Mouse (Mus musculus) liver, embryonic 11.5 days (tissue): ENCODE measurements around the gene Slc25a51. TPM values are rescaled to one million over a fixed set of nuclear protein-coding genes. Genes with fewer than 3 reads are reported as not detected.

ENCODE experiments used
- ATAC-seq: fragments of 200-750 bp; cut with Nextera tagmentation; replicated peaks from 2 replicates; pipeline ENCODE4 v1.8.0; 2017; ENCODE audit warnings: moderate number of reproducible peaks, mild to moderate bottlenecking, moderate TSS enrichment, moderate library complexity; ENCODE audit not compliant: low FRiP score
- DNase-seq: peaks from one replicate; pipeline ENCODE4 v3.0.0-alpha.2; 2017; ENCODE audit warnings: low spot score
- H3K27ac ChIP-seq: fragments of 300-500 bp; sonication (generic); 2 replicates; pipeline ENCODE4 v1.5.1; 2014; ENCODE audit warnings: mild to moderate bottlenecking, low read depth, low read length, control low read depth
- H3K27me3 ChIP-seq: fragments of 300-500 bp; sonication (generic); replicated peaks from 2 replicates; pipeline ENCODE4 v1.6.1; 2014; ENCODE audit warnings: low read length, mixed read lengths; ENCODE audit not compliant: control insufficient read depth, insufficient read depth
- H3K36me3 ChIP-seq: fragments of 300-500 bp; sonication (generic); 2 replicates; pipeline ENCODE4 v1.6.1; 2014; ENCODE audit warnings: mild to moderate bottlenecking, low read length, moderate library complexity, mixed read lengths; ENCODE audit not compliant: control insufficient read depth, insufficient read depth
- H3K4me1 ChIP-seq: fragments of 300-500 bp; sonication (generic); replicated peaks from 2 replicates; pipeline ENCODE4 v1.6.1; 2014; ENCODE audit warnings: low read length, mixed read lengths; ENCODE audit not compliant: control insufficient read depth, insufficient read depth
- H3K4me2 ChIP-seq: fragments of 300-500 bp; sonication (generic); 2 replicates; pipeline ENCODE4 v1.6.1; 2014; ENCODE audit warnings: mild to moderate bottlenecking, control low read depth, moderate library complexity
- H3K4me3 ChIP-seq: fragments of 300-500 bp; sonication (generic); 2 replicates; pipeline ENCODE4 v1.5.1; 2014; ENCODE audit warnings: low read depth, low read length, control low read depth
- H3K9ac ChIP-seq: fragments of 300-500 bp; sonication (generic); 2 replicates; pipeline ENCODE4 v1.6.1; 2014; ENCODE audit warnings: low read depth, low read length, control low read depth
- H3K9me3 ChIP-seq: fragments of 300-500 bp; sonication (generic); 2 replicates; pipeline ENCODE4 v1.6.1; 2016; ENCODE audit warnings: low read length, inconsistent platforms, mixed read lengths; ENCODE audit not compliant: control insufficient read depth
- WGBS: fragments of 180-500 bp; shearing (Covaris S2); extraction: QIAGEN DNeasy Blood & Tissue Kit; methylation state at CpG from one replicate; pipeline ENCODE4 v1.1.7; 2014; 5-methylcytosine and 5-hydroxymethylcytosine counted together
- polyA plus RNA-seq: library from polyadenylated mRNA; unstranded; fragments of >200 nt; fragmentation: Nextera tagmentation; extraction: Ambion mirVana; gene quantifications from 2 replicates; pipeline ENCODE4 v1.2.1, GENCODE M21; 2014

Gene Slc25a51
- polyA plus RNA-seq: 81.6 and 83.1 TPM in 2 replicates

GRCm38 (mm10) chr4:45408427-45409132 is at the start of gene Slc25a51:
Slc25a51 (minus strand) TSS chr4:45408766.
- under 1% methylated on average over 60 of the region's 67 CpGs for WGBS
- Histone ChIP-seq H3K27me3 (peaks cover 6% of the 10 kb centered on the region), H3K27ac (peak within 1 kb of the TSS; percentile 91), H3K9me3 (no peaks in the 10 kb centered on the region), H3K4me1 (peaks cover 20% of the 10 kb centered on the region), H3K36me3 (peaks cover 7% of the 10 kb centered on the region), H3K9ac (peak within 1 kb of the TSS; percentile 95), H3K4me3 (peak within 1 kb of the TSS; percentile 97), H3K4me2 (peak within 1 kb of the TSS; percentile 99)
- peak; percentile 94 for DNase-seq
- peak; percentile 93 for ATAC-seq

DNA sequence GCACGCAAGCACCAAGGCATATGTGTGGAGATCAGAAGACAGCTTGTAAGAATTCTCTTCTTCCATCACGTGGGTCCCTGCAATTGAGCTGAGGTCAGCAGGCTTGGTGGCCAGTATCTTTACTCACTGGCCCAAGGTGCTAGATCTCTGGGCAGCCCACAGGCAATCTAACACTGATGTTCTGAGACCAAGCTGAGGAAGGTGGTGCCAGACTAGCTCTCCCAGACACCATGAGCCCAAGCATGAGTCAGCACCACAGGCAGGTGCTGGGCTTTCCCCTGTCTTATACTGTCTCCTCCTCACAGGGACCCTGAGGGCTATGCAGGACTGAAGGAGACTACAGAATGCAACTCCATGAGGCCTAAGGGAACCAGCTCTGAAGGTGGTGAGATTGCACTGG is 49.0 kb upstream of the Slc25a51 start:
- no peak overlapping the region for H3K4me2 ChIP-seq
- no peak for ATAC-seq
- no peak overlapping the region for H3K27ac ChIP-seq
- no peak overlapping the region for H3K9ac ChIP-seq
- DNase-seq: no peak
- H3K27me3 ChIP-seq: no peaks in the 10 kb centered on the region
- H3K4me3 ChIP-seq: no peak overlapping the region
- H3K36me3 ChIP-seq: peaks cover 5% of the 10 kb centered on the region; the same call in 1 of the 2 replicates
- peaks cover 17% of the 10 kb centered on the region for H3K4me1 ChIP-seq
- WGBS: 87% methylated on average over 2 of the region's 2 CpGs
- H3K9me3 ChIP-seq: no peaks in the 10 kb centered on the region

- no peak for DNase-seq
- Histone ChIP-seq H3K4me1 (peaks cover 13% of the 10 kb centered on the region), H3K27ac (no peak overlapping the region), H3K27me3 (no peaks in the 10 kb centered on the region), H3K4me3 (no peak overlapping the region), H3K9ac (no peak overlapping the region), H3K36me3 (peaks cover 5% of the 10 kb centered on the region; the same call in 1 of the 2 replicates), H3K9me3 (no peaks in the 10 kb centered on the region), H3K4me2 (no peak overlapping the region)
- 86% methylated on average over 4 of the region's 4 CpGs for WGBS
- no peak for ATAC-seq
Measured at GRCm38 (mm10) chr4:45455001-45455400, 46.4 kb upstream of the Slc25a51 start.

DNA sequence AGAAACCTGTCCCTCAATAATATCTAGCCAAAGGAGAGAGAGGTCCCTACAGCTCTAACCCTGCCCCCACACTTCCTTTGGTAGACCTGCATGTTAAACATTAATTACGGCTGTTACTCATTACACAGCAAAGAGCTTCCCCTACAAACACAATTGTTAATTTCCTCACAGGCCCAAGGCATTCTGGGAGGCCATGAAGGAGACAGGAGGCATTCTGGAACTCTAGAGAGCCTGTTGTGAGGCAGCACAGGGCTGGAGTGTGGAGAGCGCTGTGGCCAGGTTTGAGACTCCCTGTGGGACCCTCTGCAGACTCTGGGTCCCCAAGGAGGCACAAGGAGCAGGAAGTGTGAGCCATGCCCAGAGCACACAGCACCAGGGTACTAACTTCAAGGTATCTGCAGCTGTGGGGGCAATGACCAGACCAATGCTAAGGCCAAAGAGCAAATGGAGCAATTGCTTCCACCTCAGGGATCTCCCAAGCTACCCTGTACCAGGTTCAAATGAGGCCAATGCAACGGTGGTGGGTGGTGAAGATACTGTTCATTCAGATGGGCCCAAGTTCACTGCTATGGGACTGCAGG is 44.8 kb upstream of the Slc25a51 start:
- Histone ChIP-seq H3K9ac (no peak overlapping the region), H3K27me3 (no peaks in the 10 kb centered on the region), H3K4me1 (peaks cover 13% of the 10 kb centered on the region), H3K4me3 (no peak overlapping the region), H3K36me3 (peaks cover 5% of the 10 kb centered on the region; the same call in 1 of the 2 replicates), H3K4me2 (no peak overlapping the region; the same call in 1 of the 2 replicates), H3K9me3 (no peaks in the 10 kb centered on the region), H3K27ac (peak overlapping the region; percentile 77)
- WGBS: 73% methylated on average over 3 of the region's 3 CpGs
- ATAC-seq: peak; percentile 50; the same call in 1 of the 2 replicates
- DNase-seq: no peak

DNA sequence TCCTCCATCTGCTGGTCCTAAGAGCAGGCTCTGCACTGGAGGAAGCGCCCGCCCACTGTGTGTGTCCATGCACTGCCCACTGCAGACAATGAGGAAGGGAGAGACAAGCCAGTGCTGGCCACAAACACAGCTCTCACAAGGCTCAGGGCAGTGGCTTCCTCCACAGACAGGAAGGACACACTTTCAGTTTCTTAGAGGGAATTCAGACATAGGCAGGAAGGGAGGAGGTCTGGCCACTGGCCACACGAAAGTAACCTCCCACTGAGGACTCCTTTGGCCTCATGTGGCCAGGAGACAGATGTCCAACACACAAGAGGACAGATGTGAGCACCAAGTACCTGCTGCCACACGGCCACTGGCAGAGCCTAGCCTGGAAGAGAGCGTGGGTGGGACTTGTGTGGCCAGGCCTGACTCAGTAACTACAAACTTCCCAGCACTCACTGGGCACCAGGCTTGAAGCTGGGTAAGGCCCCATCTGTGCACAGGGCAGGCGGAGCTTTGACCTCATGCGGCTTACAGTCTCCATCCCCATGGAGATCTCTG is 44.1 kb upstream of the Slc25a51 start:
- ATAC-seq: peak; percentile 64
- Histone ChIP-seq H3K4me2 (peak overlapping the region; percentile 28), H3K9me3 (no peaks in the 10 kb centered on the region), H3K27me3 (no peaks in the 10 kb centered on the region), H3K4me3 (no peak overlapping the region), H3K4me1 (peaks cover 13% of the 10 kb centered on the region), H3K27ac (peak overlapping the region; percentile 77), H3K36me3 (peaks cover 4% of the 10 kb centered on the region; the same call in 1 of the 2 replicates), H3K9ac (peak overlapping the region; percentile 4; the same call in 1 of the 2 replicates)
- WGBS: 67% methylated on average over 7 of the region's 7 CpGs
- DNase-seq: no peak

GRCm38 (mm10) chr4:45449012-45449411 is 40.4 kb upstream of the Slc25a51 start:
- WGBS: 77% methylated on average over 5 of the region's 5 CpGs
- Histone ChIP-seq H3K36me3 (peaks cover 2% of the 10 kb centered on the region; the same call in 1 of the 2 replicates), H3K4me2 (no peak overlapping the region), H3K27me3 (no peaks in the 10 kb centered on the region), H3K27ac (no peak overlapping the region), H3K9ac (no peak overlapping the region), H3K4me1 (peaks cover 13% of the 10 kb centered on the region), H3K4me3 (no peak overlapping the region), H3K9me3 (no peaks in the 10 kb centered on the region)
- DNase-seq: no peak
- ATAC-seq: no peak

DNA sequence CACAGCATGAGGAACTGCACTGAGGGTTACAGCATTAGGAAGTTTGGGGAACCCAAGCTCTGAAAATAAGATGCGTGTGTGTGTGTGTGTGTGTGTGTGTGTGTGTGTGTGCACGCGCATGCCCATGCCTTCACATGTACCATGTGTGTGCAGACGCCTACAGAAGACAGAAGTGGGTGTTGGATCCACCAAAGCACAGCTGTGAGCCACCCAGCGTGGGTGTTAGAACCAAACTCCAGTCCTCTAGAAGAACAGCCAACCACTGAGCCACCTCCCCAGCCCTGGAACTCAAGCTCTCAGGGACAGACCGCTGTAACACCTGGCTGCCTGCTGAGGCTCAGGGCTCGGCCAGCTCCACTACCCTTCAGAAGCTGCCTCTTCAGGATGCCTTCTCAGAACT is 39.9 kb upstream of the Slc25a51 start:
- Histone ChIP-seq H3K27me3 (no peaks in the 10 kb centered on the region), H3K9ac (no peak overlapping the region), H3K4me1 (peaks cover 13% of the 10 kb centered on the region), H3K4me2 (no peak overlapping the region), H3K9me3 (no peaks in the 10 kb centered on the region), H3K27ac (no peak overlapping the region), H3K4me3 (no peak overlapping the region), H3K36me3 (peaks cover 2% of the 10 kb centered on the region; the same call in 1 of the 2 replicates)
- ATAC-seq: no peak
- no peak for DNase-seq
- WGBS: 77% methylated on average over 7 of the region's 7 CpGs

DNA sequence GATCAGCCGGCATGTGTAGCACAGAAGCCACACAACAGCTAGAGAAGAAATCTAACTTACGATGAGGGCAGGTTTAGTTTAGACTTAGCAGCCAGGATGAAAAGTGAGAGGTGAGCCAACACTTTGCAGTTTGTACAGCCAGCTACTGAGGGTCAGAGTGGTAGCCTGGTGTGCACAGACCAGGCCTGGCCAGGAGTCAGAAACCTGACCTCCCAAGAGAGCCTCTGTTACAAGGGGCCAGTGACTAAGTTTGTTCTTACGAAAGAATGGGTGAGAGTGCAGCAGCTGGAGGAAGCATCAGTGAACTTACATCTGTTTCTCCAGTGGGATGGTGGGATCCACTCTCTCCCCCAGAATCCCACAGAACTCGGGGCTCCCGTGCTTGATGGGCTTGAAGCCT is 38.6 kb upstream of the Slc25a51 start:
- Histone ChIP-seq H3K9ac (no peak overlapping the region), H3K4me3 (no peak overlapping the region), H3K4me2 (no peak overlapping the region), H3K9me3 (no peaks in the 10 kb centered on the region), H3K4me1 (0 out of 2 replicates have a peak, but pooled peaks cover 1% of the 10 kb centered on the region), H3K27ac (no peak overlapping the region), H3K36me3 (peaks cover 2% of the 10 kb centered on the region; the same call in 1 of the 2 replicates), H3K27me3 (no peaks in the 10 kb centered on the region)
- no peak for ATAC-seq
- WGBS: 89% methylated on average over 5 of the region's 5 CpGs
- DNase-seq: no peak
